Mouse (Mus musculus) retina, postnatal 7 days (tissue): Measurements from ENCODE around the gene Fam180a.
"Not testable (repeated sequence)": the region's sequence is repeated elsewhere in the genome, so short reads cannot be mapped to it uniquely, and the experiment has no call there.

Experiments used
- DNase-seq: peaks from one replicate; pipeline ENCODE4 v3.0.0-alpha.2; 2012; ENCODE audit warnings: low read depth, low spot score

The Fam180a gene

DNA sequence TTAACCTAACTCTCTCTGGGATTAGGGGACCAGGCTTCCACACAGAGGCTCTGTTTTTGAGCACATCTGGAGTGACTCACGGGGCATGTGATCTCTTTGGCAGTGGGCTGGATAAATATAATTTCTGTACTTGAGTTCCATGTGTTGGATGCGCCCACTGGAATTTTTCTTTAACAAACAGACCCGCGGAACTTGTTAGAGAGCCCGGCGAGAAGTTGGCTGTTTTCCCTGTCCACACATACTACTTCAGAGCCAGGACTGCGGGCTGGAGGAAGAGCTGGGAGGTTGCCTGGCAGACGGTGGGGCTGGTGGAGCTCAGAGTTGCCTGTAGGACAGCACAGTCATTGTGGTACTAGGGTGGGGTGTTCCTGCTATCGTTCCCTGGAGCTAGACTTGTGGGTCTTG is at the start of gene Fam180a:
Gene Fam180a, minus strand, starts transcription at position 31 of the 405 bp plus-strand sequence.
- no peak for DNase-seq

DNA sequence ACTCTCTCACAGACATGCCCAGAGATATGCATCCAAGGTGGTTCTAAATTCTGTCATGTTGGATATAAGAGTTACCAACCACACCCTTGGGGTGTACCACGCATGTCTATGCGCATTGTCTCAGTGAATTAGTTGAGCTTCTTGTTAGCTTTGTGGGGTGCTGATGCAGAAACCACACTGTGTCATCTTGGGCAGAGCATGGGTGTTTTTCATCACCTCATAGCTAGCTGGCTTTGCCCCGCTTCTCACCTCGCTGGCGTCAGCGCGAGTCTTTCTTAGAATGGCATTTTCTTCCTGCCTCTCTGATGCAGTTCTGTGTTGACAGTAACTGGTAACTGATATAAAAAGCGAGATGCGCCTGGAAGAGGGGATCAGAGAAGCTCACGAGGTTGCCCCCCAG is 48.1 kb upstream of the Fam180a start:
- DNase-seq, result no peak

DNA sequence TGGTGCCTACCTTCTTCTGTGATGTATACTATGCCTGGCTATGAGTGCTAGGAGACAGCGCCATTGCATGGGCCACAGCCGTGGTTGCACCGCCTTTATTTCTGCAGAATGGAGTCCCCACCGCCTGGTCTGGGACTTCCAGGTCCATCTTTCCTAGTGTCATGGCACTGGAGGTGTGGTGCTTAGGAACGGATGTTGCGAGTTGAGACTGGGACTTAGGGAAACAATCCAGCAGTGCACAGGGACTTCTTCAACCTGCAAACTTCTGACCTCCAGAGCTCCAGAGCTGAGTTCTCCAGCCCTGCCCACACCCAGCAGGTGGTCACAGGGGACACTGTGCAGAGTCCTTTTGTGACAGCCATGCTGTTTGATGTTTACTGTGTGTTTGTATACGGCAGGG is 44.4 kb upstream of the Fam180a start:
- DNase-seq, result no peak

DNA sequence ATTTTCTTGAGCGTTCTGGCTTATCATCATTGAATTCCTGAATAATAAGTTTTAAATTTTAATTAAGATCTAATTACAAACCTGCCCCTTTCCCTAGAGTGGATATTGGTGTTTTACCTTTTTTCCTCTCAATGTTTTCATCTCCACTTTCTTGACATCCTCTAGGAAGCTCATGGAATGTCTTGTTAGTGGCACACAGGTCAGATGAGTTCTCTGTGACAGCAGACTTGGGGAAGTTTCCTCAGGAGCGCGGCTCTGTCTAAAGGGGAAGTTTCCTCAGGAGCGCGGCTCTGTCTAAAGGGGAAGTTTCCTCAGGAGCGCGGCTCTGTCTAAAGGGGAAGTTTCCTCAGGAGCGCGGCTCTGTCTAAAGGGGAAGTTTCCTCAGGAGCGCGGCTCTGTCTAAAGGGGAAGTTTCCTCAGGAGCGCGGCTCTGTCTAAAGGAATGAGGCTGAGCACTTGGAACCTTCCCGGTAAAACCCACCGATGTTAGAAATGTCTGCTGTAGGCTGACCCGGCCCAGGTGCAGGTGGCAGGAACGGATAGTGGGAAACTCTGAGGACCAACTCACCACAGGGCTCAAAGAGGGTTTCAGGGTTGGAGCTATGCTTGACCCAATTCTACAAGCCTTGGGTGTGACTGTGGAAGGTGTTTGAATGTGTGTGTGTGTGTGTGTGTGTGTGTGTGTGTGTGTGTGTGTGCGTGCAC is 43.8 kb upstream of the Fam180a start:
- not testable (repeated sequence) for DNase-seq

DNA sequence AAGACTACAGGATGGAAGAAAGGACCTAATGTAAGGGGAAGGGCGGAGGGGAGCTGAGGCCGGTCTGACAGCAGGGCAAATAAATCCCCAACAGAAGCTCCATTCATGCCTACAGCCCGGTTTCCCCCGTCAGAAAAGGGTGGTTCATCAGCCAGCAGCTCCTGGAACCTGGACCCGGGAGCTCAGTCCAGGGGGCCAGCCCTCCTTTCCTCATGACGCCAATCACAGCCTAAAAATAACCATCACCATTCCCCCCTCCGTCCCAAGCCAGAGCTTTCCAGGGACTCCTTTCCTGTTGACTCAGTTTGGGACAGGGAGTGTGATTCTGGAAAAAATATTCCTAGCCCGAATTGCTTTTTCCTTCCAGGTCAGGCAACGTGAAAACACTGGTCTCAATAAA is 36.7 kb upstream of the Fam180a start:
- DNase-seq, result no peak

DNA sequence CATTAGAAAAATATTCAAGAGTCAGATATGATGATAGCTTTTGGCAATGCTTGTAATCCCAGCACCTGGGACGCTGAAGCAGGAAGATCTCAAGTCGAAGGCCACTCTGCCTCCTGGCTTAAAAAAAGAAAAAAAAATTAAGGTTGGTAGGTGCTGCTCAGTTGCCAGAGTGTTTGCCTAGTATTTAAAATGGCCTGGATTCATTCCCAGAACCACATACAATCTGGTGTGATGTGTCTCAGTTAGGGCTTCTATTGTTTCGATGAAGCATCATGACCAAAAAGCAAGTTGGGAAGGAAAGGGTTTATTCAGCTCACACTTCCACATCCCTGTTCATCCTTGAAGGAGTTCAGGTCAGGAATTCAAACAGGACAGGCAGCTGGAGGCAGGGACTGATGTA is 29.4 kb upstream of the Fam180a start:
- DNase-seq, result no peak

DNA sequence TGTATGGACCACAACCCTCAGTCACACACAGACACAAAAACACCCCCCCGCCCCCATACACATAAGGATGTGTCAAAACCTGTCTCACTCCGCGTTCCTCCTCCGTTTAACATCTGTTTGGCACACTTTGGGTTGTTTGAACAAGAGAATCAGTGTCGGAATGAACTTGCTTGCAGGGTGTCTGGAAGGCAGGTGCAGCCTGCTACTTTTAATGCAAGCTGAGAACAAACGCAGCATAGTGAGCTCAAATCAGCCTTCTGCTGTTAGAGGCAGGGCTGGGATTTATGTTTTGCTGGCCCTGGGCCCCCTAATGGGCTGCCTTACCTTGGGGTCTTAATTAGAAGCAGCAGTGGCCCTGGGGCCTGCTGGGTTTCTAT is 28.7 kb upstream of the Fam180a start:
- DNase-seq, result no peak

DNA sequence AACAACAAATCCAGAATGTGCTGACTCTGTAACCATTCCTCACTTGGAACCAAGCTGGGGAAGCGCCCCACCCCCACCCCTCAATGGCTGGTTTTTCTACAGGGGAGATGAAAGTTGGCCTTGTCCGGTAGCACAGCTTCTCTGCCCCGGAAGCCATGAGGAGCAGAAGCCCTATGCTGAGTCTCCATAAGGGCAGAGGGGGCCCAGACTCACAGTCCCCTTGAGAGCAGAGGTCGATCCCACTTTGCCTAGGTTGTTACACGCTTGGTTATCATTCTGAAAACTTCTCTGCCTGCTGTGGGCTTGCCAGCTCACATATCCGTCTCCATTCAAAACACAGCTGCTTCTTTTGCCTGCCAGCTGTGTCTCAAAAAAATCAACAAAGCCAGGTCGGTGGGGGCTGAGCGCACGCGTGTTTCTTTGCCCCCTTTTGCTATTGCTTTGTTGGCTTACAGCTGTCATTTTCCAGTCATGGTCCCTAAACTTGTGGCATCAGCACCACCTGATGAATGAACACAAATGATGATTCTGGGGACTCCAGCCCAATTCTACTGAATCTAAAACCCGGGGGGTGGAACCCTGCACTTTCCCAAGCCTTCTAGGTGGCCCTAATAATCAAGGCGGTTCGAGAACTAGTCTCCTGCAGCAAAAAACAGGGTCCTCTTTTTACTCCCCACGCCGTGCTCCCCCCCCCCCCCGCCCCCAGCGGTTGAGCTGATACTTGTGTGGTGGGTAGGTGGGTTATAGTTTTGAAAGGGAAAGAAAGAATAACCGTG is 28.1 kb upstream of the Fam180a start:
- DNase-seq, result no peak

DNA sequence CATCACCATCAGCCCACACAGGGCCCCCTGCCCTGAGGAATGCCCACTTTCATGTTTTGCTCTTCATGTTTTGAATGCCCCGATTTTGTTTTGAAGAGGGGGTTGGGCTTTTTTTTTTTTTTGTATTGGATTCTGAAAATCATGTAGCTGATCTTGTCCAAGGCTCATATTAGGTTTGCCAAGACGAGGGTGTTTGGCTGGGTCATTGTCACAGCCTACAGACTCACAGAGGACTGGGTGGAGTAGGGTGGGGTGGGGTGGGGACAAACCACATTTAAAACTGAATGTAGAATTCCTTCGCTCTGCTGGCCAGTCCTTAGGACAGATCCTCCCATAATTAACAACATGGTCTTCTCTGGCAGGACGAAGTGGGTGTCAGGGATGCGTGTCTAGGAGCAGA is 27.5 kb upstream of the Fam180a start:
- DNase-seq, result no peak

DNA sequence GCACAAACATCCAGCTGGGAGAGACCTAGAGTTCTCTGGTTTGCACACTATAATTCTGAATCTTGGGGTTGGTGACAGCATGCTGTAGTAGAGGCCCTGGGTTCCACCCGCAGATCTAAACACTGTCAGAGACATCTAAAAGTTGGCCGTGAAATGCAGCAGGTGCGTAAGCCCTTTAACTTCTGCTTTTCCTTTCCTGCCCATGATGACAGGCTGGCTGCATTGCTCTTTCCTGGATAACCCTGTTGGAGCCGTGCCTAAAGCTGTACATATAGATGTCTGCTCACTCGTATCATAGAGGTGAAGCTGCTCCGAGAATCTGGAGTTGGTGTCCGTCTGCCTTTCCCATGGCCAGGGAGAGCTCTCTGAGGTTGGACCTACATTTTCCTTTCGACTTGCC is 26.9 kb upstream of the Fam180a start:
- no peak for DNase-seq

DNA sequence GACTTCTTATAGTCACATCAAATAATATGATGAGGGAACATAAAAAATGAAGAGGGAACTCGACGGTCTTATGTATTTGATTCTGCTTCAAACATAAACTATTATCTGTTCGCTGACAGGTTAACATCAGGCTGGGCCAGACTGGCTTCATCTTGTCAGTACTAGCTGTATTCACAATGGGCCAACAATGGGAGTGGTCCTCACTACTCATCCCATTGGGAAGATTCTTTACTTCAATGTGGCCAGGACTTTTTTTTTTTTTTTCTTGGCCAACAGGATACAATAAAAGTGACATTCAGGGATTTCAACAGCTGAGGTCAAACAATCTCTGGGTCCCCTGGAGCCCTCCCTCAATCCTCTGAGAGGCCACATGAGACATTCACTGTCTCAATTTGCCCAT is 25.9 kb upstream of the Fam180a start:
- no peak for DNase-seq

DNA sequence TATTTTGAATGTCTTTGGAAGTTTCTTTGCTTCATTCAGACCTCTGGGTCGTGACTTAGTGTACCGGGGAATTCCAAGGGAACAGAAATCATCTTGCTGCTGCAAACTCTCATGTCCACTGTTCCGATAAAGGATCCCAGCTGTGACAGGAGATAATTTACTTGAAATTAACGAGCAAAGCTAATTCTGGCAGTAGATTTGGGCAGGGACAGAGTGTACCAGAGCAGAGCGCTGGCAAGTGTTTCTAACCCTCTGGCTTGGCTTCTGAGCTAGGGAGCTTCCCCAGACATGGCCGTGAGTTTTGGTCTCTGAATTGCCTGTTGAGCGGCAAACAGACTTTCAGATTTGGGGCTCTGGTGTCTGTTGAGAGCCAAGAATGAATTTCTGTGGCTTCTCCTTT is 23.8 kb upstream of the Fam180a start:
- no peak for DNase-seq

DNA sequence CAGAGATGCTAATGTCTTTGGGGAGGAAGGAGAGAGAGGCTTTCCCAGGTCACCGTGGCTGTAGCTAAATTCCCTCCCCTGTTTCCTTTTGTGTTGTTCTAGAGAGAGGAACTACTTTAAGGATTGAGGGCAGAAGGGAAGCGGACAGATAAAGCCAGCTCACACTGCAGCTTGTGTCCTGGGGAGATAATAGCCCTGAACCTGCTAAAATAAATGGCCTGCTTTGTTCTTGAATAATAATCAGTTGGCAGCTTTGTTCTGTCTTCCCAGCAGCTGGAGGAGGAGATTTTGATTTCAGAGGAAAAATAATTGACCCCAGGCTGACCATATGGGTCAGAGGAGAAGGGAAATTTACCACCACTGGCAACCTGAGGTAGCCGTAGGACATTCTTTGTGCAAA is 12.7 kb upstream of the Fam180a start:
- DNase-seq, result no peak

DNA sequence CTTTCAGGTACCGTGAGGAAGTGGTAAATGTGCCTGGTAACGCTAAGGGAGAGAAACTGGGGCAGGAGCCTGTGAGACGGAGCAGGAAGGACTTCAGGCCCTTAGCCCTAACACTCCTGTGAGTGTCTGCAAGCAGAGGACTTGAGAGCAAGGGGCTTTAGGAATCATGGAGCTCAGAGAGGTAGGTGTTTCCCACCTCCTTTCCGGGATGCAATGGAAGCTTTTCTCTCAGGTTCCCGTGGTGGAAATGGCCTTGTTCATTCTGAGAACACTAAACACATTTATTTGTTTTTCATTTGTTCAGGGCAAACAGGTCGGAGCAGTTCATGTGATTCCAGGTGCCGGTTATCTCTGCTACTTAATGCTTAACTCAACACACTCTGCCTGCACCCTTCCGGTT is 11.9 kb upstream of the Fam180a start:
- DNase-seq, result no peak

DNA sequence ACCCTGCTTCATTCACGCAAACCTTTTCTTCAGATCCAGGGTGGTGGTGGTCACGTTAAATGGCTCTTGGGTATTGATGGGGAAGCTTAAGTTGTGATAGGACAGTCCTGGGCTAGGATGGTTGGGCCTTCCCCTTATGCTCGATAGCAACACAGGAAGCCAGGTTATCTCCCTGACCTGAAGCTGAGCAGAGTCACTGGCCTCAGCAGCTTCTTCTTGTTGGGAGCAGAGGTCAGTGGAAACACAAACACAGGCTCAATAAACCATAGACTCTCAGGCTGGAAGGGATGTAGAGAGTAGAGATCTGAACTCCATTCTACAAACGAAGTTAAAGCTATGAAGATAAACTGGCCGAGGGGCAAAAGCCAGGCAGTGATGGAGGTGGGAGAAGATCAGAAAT is 9.5 kb upstream of the Fam180a start:
- no peak for DNase-seq

DNA sequence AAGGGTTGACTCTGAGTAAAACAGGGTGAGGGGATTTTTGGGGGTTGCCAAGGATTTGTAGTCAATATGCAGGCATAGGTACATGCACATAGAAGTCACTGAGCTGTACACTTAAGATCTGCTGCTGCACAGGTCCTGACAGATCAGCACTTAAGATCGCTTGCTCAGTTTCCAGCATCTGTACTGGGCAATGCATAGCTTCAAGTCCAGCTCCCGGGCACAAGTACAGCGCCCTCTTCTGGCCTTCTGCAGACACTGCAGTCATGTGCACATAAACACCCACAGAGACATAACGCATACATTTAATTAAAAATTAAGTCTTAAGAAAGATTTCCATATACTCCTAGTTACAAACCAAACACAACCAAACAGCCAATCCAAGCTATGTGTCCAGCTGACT is 8.3 kb upstream of the Fam180a start:
- no peak for DNase-seq

DNA sequence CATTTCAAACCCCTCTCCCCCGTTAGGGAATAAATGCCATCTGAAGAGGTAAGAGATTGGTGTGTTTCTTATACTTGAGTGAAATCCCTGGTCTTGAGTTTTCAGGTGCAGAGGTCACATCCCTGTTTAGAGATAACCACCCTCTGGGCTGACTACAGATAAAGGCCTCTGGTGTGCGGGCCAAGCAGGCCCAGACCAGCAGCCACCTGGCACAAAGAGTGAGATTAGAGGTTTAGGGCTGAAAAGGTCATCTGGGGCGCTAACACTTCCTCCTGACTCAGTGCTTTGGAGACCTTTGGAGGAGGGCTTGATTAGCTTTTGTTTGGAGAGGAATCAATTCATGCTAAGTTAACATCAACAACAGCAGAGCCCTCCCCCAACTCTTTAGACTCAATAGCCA is 7.7 kb upstream of the Fam180a start:
- DNase-seq, result no peak

DNA sequence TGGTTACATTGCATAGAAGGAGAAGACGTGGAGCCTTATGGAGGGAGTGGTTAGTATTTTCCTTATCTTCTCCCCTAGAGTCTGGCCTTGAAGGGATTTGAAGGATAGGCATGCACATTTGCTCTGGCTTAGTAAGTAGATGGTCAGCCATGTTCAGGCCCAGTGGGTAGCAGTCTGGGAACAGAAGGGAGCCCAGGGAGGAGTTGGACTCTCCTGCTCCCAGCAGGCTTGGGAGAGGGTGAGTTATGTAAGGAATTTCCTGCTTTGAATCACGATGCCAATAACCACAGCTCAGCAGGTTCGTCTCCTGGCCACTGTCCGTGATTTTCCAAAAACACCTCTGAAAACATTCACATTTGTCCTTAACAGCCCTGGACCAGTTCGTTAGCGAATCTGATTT is 4.9 kb upstream of the Fam180a start:
- DNase-seq, result no peak

DNA sequence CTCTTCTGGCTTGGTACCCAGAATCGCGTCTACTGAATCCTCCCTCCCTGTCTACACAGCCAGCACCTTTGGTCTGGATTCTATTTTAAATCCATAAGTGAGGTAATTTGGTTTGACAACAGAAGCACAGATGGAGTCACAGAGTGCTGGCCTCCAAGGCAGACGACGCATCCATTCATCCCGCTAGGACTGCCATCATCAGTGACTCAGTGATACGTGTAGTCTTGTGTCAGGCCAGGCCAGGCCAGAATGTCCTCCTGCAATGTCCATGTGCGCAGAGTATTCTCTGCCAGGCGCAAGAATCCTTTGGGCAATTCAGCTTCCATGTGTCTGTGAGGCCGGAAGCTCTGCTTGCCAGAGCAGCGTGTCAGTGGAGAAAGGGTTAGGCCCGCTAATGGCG is 4.0 kb upstream of the Fam180a start:
- no peak for DNase-seq

DNA sequence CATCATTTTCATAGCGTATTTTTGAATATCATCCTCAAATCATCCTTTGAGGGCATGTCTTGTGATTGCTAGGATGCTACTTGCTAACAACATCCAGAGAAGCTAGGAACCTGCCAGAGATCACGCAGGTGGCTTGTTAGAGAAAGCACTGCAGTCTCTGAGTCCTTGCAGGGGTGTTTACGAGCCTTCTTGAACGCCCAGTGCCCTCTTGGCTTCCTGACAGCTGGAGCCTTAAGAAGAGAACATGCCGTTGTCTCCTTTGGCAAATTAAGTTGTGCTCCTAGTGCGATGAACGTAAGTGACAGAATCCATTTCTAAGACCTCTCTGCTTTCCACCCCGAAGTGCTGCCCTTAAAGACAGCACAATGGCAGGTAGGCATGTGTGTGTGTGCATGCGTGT is 1.6 kb downstream of the Fam180a start:
- DNase-seq, result no peak

DNA sequence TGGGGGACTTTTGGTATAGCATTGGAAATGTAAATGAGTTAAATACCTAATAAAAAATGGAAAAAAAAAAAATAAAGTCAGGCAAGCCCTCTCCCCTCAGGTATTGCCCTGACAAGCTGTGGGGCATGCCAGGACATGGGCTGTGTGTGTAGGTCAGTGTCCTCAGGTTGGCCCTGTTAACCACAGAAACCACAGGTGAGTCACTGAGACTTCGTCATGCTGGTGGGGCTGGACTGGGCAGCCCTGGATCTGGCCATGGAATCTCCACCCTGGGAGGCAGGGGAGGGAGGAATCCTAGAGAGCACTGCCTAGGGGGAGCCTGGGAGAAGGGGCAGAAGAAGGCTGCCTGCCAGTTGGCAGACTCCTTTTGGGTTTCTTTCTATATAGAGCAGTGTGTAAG is 2.9 kb downstream of the Fam180a start:
- DNase-seq, result no peak

DNA sequence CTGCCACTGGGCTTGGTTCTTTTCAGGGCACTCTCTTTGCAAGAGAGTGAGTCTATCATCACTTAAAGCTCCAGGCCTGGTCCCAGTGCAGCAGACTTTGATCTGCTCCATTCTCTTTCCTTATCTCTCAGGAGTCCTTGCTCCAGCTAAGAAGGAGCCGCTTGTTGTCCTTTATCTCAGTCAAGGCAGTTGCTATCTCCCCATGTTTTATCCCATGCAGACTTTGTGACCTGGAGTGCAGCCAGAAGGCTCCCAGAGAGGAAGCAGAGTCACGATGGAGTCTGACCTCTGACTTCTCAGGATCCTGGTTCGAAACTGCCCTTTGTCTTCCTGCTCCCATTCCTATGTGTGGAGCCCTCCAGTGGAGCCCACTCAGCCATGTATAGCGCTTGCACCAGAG is 4.8 kb downstream of the Fam180a start:
- no peak for DNase-seq

DNA sequence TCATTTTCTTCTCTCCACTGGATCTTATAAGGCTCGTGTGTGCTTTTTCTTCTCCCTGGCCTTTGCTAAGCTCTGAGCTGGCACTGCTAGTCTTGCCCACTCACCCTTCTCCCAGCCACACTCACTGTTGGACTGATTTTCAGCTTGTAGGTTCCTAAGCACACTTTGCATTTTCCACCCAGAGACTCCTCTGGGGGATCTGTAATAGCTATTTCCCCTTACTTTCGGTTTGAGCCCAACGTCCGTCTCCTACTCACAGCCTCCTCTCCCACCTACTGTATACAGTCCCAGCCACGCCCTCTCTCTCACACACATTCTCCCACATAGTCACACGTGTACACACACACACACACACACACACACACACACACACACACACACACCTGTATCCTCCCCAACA is 6.1 kb downstream of the Fam180a start:
- no peak for DNase-seq

DNA sequence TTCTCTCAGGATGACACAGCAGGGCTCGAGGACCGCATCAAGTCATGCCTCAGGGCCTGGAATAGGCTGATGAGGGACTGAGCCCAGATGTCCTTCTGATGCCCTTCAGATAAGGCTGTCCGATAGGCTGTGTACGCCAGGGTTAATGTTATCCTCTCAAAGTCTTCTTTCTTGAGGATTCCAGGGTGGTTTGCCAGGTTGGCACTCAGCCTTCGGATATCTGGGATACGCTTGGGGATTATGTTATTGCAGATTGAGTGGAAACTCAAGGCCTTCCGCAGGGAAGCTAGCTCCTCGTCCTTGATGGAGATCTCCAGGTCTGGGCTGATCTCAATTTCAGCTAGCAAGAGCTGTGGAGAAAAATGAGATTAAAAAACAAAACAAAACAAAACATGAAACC is 12.4 kb downstream of the Fam180a start:
- no peak for DNase-seq
